Mouse (Mus musculus): ENCODE measurements around the gene Eda. TPM values are rescaled to one million over a fixed set of nuclear protein-coding genes. Genes with fewer than 3 reads are reported as not detected.

The Eda gene
- polyA plus RNA-seq, 1 experiment from 2014 or later, result 0.53 TPM

DNA sequence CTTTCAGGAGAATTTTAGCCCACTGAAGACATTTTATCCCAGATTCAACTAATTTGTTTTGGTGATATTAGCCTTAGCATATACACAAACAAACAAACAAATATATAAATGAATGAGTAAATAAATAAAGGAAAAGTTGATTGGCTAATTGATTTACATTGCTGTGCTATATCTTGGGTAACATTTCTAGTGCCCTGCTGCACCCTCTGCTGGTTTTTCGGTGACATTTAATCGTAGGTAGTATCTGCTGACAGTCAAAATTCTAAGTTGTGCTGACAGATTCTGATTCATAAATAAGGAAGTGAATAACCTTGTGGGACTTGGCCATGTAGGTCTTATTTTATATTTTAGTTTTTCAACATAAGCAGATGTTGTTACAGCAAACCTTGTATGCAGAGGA is 2.9 kb downstream of the Eda start:
- DNase-seq (no peak), ATAC-seq (no peak)
- Histone ChIP-seq H3K4me1 (ENCODE audit: insufficient read depth) (no peaks in the 10 kb centered on the region), H3K36me3 (replicated peaks; ENCODE audit: insufficient read depth, low read length) (no peaks in the 10 kb centered on the region), H3K9ac (replicated peaks) (no peak overlapping the region), H3K4me2 (ENCODE audit: low read depth, low read length) (no peak overlapping the region), H3K9me3 (ENCODE audit: low read length) (no peaks in the 10 kb centered on the region), H3K27ac (ENCODE audit: low read depth) (no peak overlapping the region), H3K27me3 (ENCODE audit: insufficient read depth, low read length) (peaks cover 6% of the 10 kb centered on the region; the same call in 1 of the 2 replicates), H3K4me3 (ENCODE audit: low read depth, low read length) (no peak overlapping the region)
- no peak for TF ChIP-seq EP300 (IDR thresholded peaks at IDR 0.05; ENCODE audit: low read depth)
- TF ChIP-seq CTCF (IDR thresholded peaks at IDR 0.05; ENCODE audit: low read depth), result peak; percentile 31; the same call in 1 of the 2 replicates
- WGBS (ENCODE audit: insufficient replicate concordance), result 60% methylated on average over 2 of the region's 2 CpGs

DNA sequence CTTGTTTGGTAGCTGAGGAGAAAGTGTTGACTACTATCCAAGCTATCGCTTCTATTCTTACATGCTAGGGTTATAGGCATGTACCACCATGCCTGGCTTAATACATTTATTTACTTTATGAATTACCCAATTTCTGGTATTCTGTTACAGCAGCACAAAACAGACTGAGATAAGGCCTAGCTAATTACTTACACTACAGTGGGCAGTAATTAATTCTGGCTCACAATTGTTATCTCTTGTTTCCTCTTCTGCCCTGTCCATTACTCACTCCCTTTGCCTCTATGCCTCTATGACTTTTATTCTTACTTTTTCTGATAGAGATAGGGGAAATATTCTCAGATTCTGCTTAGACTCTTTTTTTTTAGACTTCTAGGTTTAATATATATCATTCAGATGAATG is 18.0 kb downstream of the Eda start:
- Histone ChIP-seq H3K4me1 (ENCODE audit: insufficient read depth) (no peaks in the 10 kb centered on the region), H3K27me3 (ENCODE audit: insufficient read depth, low read length) (no peaks in the 10 kb centered on the region), H3K27ac (ENCODE audit: low read depth) (no peak overlapping the region), H3K36me3 (replicated peaks; ENCODE audit: insufficient read depth, low read length) (no peaks in the 10 kb centered on the region), H3K9me3 (ENCODE audit: low read length) (no peaks in the 10 kb centered on the region), H3K4me2 (ENCODE audit: low read depth, low read length) (no peak overlapping the region), H3K9ac (replicated peaks) (no peak overlapping the region), H3K4me3 (ENCODE audit: low read depth, low read length) (no peak overlapping the region)
- TF ChIP-seq EP300 (IDR thresholded peaks at IDR 0.05; ENCODE audit: low read depth), result no peak
- TF ChIP-seq CTCF (IDR thresholded peaks at IDR 0.05; ENCODE audit: low read depth), result no peak
- DNase-seq, result no peak
- 82% methylated on average over 1 of the region's 1 CpGs for WGBS (ENCODE audit: insufficient replicate concordance)
- ATAC-seq, result no peak

DNA sequence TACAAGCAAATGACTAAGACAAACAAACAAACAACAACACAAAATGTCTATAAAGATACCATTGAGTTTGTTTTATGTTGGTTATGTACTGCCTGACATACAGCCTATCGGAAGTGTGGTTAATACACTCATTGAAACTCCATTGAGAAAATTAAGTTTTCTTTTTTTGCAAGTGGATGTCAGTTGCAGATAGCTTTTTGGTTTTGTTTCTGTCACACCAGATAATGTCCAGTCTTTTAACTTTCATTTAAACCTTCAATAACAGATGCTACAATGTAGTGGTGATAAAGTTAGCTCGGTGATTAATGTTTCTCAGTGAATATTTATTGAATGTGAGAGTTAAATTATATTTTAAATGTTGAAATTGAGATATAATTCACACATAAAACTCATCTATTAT is 23.9 kb downstream of the Eda start:
- no peaks in the 10 kb centered on the region for H3K27me3 ChIP-seq (ENCODE audit: insufficient read depth, low read length)
- TF ChIP-seq CTCF (IDR thresholded peaks at IDR 0.05; ENCODE audit: low read depth) (no peak), EP300 (IDR thresholded peaks at IDR 0.05; ENCODE audit: low read depth) (no peak)
- ATAC-seq (no peak), DNase-seq (no peak)
- no peaks in the 10 kb centered on the region for H3K9me3 ChIP-seq (ENCODE audit: low read length)
- H3K4me2 ChIP-seq (ENCODE audit: low read depth, low read length), result no peak overlapping the region
- no peak overlapping the region for H3K4me3 ChIP-seq (ENCODE audit: low read depth, low read length)
- H3K36me3 ChIP-seq (replicated peaks; ENCODE audit: insufficient read depth, low read length), result no peaks in the 10 kb centered on the region
- 65% methylated on average over 2 of the region's 2 CpGs for WGBS (ENCODE audit: insufficient replicate concordance)
- no peaks in the 10 kb centered on the region for H3K4me1 ChIP-seq (ENCODE audit: insufficient read depth)
- no peak overlapping the region for H3K9ac ChIP-seq (replicated peaks)
- no peak overlapping the region for H3K27ac ChIP-seq (ENCODE audit: low read depth)

GRCm38 (mm10) chrX:100118362-100118761 is 143.0 kb downstream of the Eda start:
- DNase-seq (no peak), ATAC-seq (no peak)
- H3K36me3 ChIP-seq (replicated peaks; ENCODE audit: insufficient read depth, low read length), result no peaks in the 10 kb centered on the region
- no peak overlapping the region for H3K4me2 ChIP-seq (ENCODE audit: low read depth, low read length)
- no peaks in the 10 kb centered on the region for H3K9me3 ChIP-seq (ENCODE audit: low read length)
- 20% methylated on average over 1 of the region's 1 CpGs for WGBS (ENCODE audit: insufficient replicate concordance)
- H3K9ac ChIP-seq (replicated peaks), result no peak overlapping the region
- no peak overlapping the region for H3K4me3 ChIP-seq (ENCODE audit: low read depth, low read length)
- TF ChIP-seq EP300 (IDR thresholded peaks at IDR 0.05; ENCODE audit: low read depth), result no peak
- H3K27ac ChIP-seq (ENCODE audit: low read depth), result no peak overlapping the region
- H3K4me1 ChIP-seq (ENCODE audit: insufficient read depth), result no peaks in the 10 kb centered on the region
- H3K27me3 ChIP-seq (ENCODE audit: insufficient read depth, low read length), result no peaks in the 10 kb centered on the region

DNA sequence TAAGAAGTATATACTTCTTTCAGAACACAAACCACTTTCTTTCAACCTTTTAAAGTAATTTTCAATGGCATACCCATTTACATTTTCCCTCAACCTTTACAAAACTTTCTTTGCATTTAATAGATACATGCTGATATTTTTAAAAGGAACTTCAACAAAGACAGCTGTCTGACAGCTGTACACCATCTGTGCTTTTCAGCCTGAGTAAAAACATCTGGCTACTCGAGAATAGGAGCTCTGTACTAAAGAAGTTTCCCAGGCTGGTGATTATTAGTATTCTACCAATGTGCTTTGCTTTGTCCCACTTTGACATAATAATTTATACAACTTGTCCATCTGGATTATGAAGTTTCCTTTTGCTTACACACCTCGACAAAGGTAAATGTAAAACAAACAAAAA is 219.9 kb downstream of the Eda start:
- no peak overlapping the region for H3K4me2 ChIP-seq (ENCODE audit: low read depth, low read length)
- no peaks in the 10 kb centered on the region for H3K27me3 ChIP-seq (ENCODE audit: insufficient read depth, low read length)
- ATAC-seq, result no peak
- TF ChIP-seq EP300 (IDR thresholded peaks at IDR 0.05; ENCODE audit: low read depth) (no peak), CTCF (IDR thresholded peaks at IDR 0.05; ENCODE audit: low read depth) (no peak)
- no peaks in the 10 kb centered on the region for H3K4me1 ChIP-seq (ENCODE audit: insufficient read depth)
- 58% methylated on average over 2 of the region's 2 CpGs for WGBS (ENCODE audit: insufficient replicate concordance)
- no peak overlapping the region for H3K27ac ChIP-seq (ENCODE audit: low read depth)
- H3K9ac ChIP-seq (replicated peaks), result no peak overlapping the region
- no peak for DNase-seq
- no peak overlapping the region for H3K4me3 ChIP-seq (ENCODE audit: low read depth, low read length)
- H3K36me3 ChIP-seq (replicated peaks; ENCODE audit: insufficient read depth, low read length), result no peaks in the 10 kb centered on the region
- no peaks in the 10 kb centered on the region for H3K9me3 ChIP-seq (ENCODE audit: low read length)

DNA sequence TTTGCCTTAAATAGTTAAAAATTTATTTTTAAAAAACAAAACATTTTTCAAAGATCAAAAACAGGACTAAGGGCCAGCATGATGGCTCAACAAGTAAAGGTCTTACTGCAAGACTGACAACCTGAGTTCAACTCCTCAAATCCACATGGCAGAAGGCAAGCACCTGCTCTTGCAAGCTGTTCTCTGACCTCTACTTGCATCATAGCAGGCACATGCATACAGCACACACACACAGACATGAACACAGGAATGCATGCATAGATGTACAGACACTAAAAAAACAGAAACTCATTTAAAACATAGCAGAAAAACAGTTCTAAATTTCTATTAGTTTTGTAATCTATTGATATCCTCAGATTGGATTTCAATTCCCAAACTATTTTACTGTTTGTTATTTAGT is 338.2 kb downstream of the Eda start:
- no peaks in the 10 kb centered on the region for H3K9me3 ChIP-seq (ENCODE audit: low read length)
- no peak overlapping the region for H3K27ac ChIP-seq (ENCODE audit: low read depth)
- H3K9ac ChIP-seq (replicated peaks), result no peak overlapping the region
- no peak overlapping the region for H3K4me2 ChIP-seq (ENCODE audit: low read depth, low read length)
- no peak for DNase-seq
- no peaks in the 10 kb centered on the region for H3K27me3 ChIP-seq (ENCODE audit: insufficient read depth, low read length)
- H3K4me1 ChIP-seq (ENCODE audit: insufficient read depth), result no peaks in the 10 kb centered on the region
- TF ChIP-seq EP300 (IDR thresholded peaks at IDR 0.05; ENCODE audit: low read depth), result no peak
- TF ChIP-seq CTCF (IDR thresholded peaks at IDR 0.05; ENCODE audit: low read depth), result no peak
- no peaks in the 10 kb centered on the region for H3K36me3 ChIP-seq (replicated peaks; ENCODE audit: insufficient read depth, low read length)
- peak; percentile 64; the same call in 1 of the 2 replicates for ATAC-seq
- no peak overlapping the region for H3K4me3 ChIP-seq (ENCODE audit: low read depth, low read length)

- no peak overlapping the region for H3K27ac ChIP-seq (ENCODE audit: low read depth)
- no peak overlapping the region for H3K4me2 ChIP-seq (ENCODE audit: low read depth, low read length)
- ATAC-seq, result peak; percentile 93
- no peak overlapping the region for H3K9ac ChIP-seq (replicated peaks)
- H3K4me1 ChIP-seq (ENCODE audit: insufficient read depth), result no peaks in the 10 kb centered on the region
- no peak for DNase-seq
- H3K36me3 ChIP-seq (replicated peaks; ENCODE audit: insufficient read depth, low read length), result no peaks in the 10 kb centered on the region
- TF ChIP-seq EP300 (IDR thresholded peaks at IDR 0.05; ENCODE audit: low read depth) (no peak), CTCF (IDR thresholded peaks at IDR 0.05; ENCODE audit: low read depth) (no peak)
- no peaks in the 10 kb centered on the region for H3K9me3 ChIP-seq (ENCODE audit: low read length)
- H3K4me3 ChIP-seq (ENCODE audit: low read depth, low read length), result no peak overlapping the region
- H3K27me3 ChIP-seq (ENCODE audit: insufficient read depth, low read length), result no peaks in the 10 kb centered on the region
These were observed 338.9 kb downstream of the Eda start for GRCm38 (mm10) chrX:100314172-100314902.
